Mouse (Mus musculus): Measurements from ENCODE around the gene Ifrd2.

Gene Ifrd2

GRCm38 (mm10) chr9:107586974-107587832 is at the start of gene Ifrd2:
TSS of gene Ifrd2 (plus strand) at chr9:107587642.
- DNase-seq (ENCODE audit: low read depth, low spot score) = peak; percentile 97

GRCm38 (mm10) chr9:107538231-107538630 is 49.2 kb upstream of the Ifrd2 start:
- DNase-seq (ENCODE audit: low read depth, low spot score) = no peak

- no peak for DNase-seq (ENCODE audit: low read depth, low spot score)
Measured at GRCm38 (mm10) chr9:107538711-107539110, 48.7 kb upstream of the Ifrd2 start.

GRCm38 (mm10) chr9:107539940-107540339 is 47.5 kb upstream of the Ifrd2 start:
- no peak for DNase-seq (ENCODE audit: low read depth, low spot score)

- DNase-seq (ENCODE audit: low read depth, low spot score) = no peak
Measured at GRCm38 (mm10) chr9:107540420-107540819, 47.0 kb upstream of the Ifrd2 start.

GRCm38 (mm10) chr9:107541005-107541404 is 46.4 kb upstream of the Ifrd2 start:
- no peak for DNase-seq (ENCODE audit: low read depth, low spot score)

- peak; percentile 71 for DNase-seq (ENCODE audit: low read depth, low spot score)
Measured at GRCm38 (mm10) chr9:107541474-107542351, 45.7 kb upstream of the Ifrd2 start, which contains the start of the genes Cyb561d2 and Nprl2. TSS of gene Cyb561d2 (minus strand) at chr9:107542193. TSS of gene Nprl2 (plus strand) at chr9:107542226.

GRCm38 (mm10) chr9:107542352-107542686 is 45.1 kb upstream of the Ifrd2 start:
- DNase-seq (ENCODE audit: low read depth, low spot score) = no peak

- no peak for DNase-seq (ENCODE audit: low read depth, low spot score)
Measured at GRCm38 (mm10) chr9:107542721-107543120, 44.7 kb upstream of the Ifrd2 start.

GRCm38 (mm10) chr9:107543299-107543698 is 44.1 kb upstream of the Ifrd2 start:
- DNase-seq (ENCODE audit: low read depth, low spot score) = no peak

GRCm38 (mm10) chr9:107544196-107544700 is 43.2 kb upstream of the Ifrd2 start:
- DNase-seq (ENCODE audit: low read depth, low spot score) = no peak

- DNase-seq (ENCODE audit: low read depth, low spot score) = no peak
Measured at GRCm38 (mm10) chr9:107544729-107545128, 42.7 kb upstream of the Ifrd2 start.

GRCm38 (mm10) chr9:107545199-107545598 is 42.2 kb upstream of the Ifrd2 start:
- DNase-seq (ENCODE audit: low read depth, low spot score) = no peak

GRCm38 (mm10) chr9:107545602-107546001 is 41.8 kb upstream of the Ifrd2 start:
- peak; percentile 65 for DNase-seq (ENCODE audit: low read depth, low spot score)

GRCm38 (mm10) chr9:107547026-107547425 is 40.4 kb upstream of the Ifrd2 start, which contains the start of gene Zmynd10:
TSS of gene Zmynd10 (plus strand) at chr9:107547298.
- peak; percentile 85 for DNase-seq (ENCODE audit: low read depth, low spot score)

GRCm38 (mm10) chr9:107547957-107548356 is 39.5 kb upstream of the Ifrd2 start:
- no peak for DNase-seq (ENCODE audit: low read depth, low spot score)

- DNase-seq (ENCODE audit: low read depth, low spot score) = no peak
Measured at GRCm38 (mm10) chr9:107548820-107549219, 38.6 kb upstream of the Ifrd2 start.

- DNase-seq (ENCODE audit: low read depth, low spot score) = no peak
Measured at GRCm38 (mm10) chr9:107549297-107550074, 38.0 kb upstream of the Ifrd2 start.

GRCm38 (mm10) chr9:107550491-107551116 is 36.8 kb upstream of the Ifrd2 start:
- no peak for DNase-seq (ENCODE audit: low read depth, low spot score)

GRCm38 (mm10) chr9:107551117-107551889 is 36.1 kb upstream of the Ifrd2 start, which contains the start of gene Rassf1:
TSS of gene Rassf1 (plus strand) at chr9:107551555.
- DNase-seq (ENCODE audit: low read depth, low spot score) = peak; percentile 60
